7 mouse cellular contexts compared by ENCODE assay signal in genomic region chr9:40963586-40964417, GRCm38 (mm10). TPM values are rescaled to one million over a fixed set of nuclear protein-coding genes. Genes with fewer than 3 reads are reported as not detected.
A peak's percentile ranks its signal among the peaks of the same experiment; 100 is the strongest.
DNase-seq lines count a peak whose midpoint lies in the region; ATAC-seq and TF ChIP-seq lines count a peak whose summit lies in the region.

Jhy (minus strand) TSS chr9:40964118.

- peak within 1 kb of the TSS; percentile 99 for H3K4me2 ChIP-seq in embryonic facial prominence, embryonic 11.5 days (ENCODE audit: low read depth, low read length)
- H3K4me2 ChIP-seq in hindbrain, embryonic 15.5 days, result peak within 1 kb of the TSS; percentile 97
- H3K4me2 ChIP-seq in neural tube, embryonic 12.5 days (replicated peaks), result peak within 1 kb of the TSS; percentile 97

- no peak within 1 kb of the TSS for H3K27ac ChIP-seq in left cerebral cortex, adult 2 months
- no peak within 1 kb of the TSS for H3K27ac ChIP-seq in embryonic facial prominence, embryonic 11.5 days (replicated peaks; ENCODE audit: low read depth, low read length)
- H3K27ac ChIP-seq in hindbrain, embryonic 15.5 days (replicated peaks), result no peak within 1 kb of the TSS; the same call in 1 of the 2 replicates
- H3K27ac ChIP-seq in neural tube, embryonic 12.5 days, result no peak within 1 kb of the TSS

- intact Hi-C loops in left cerebral cortex, adult 2 months (cut with DNase I), result no loop called here

- peak within 1 kb of the TSS; percentile 61 for H3K9ac ChIP-seq in embryonic facial prominence, embryonic 11.5 days (replicated peaks; ENCODE audit: low read length)
- peak within 1 kb of the TSS; percentile 64 for H3K9ac ChIP-seq in hindbrain, embryonic 15.5 days
- peak within 1 kb of the TSS; percentile 68 for H3K9ac ChIP-seq in neural tube, embryonic 12.5 days

- DNase-seq in left cerebral cortex, adult 2 months (ENCODE audit: extremely low spot score in 1 of 2, low spot score in 2 of 2), result no peak
- DNase-seq in left cerebral cortex, adult 18-20 months (ENCODE audit: low spot score in 2 of 2), result no peak
- peak; percentile 47 for DNase-seq in embryonic facial prominence, embryonic 11.5 days (ENCODE audit: low spot score)
- no peak for DNase-seq in lung, postnatal 10 days

- H3K4me3 ChIP-seq in left cerebral cortex, adult 2 months, result peak within 1 kb of the TSS; percentile 45
- peak within 1 kb of the TSS; percentile 44 for H3K4me3 ChIP-seq in embryonic facial prominence, embryonic 11.5 days (ENCODE audit: low read depth, low read length)
- peak within 1 kb of the TSS; percentile 57 for H3K4me3 ChIP-seq in hindbrain, embryonic 15.5 days
- peak within 1 kb of the TSS; percentile 51 for H3K4me3 ChIP-seq in neural tube, embryonic 12.5 days

- H3K9me3 ChIP-seq in embryonic facial prominence, embryonic 11.5 days (replicated peaks; ENCODE audit: control insufficient read depth, low read length), result no peaks in the 10 kb centered on the region
- H3K9me3 ChIP-seq in hindbrain, embryonic 15.5 days, result no peaks in the 10 kb centered on the region
- no peaks in the 10 kb centered on the region for H3K9me3 ChIP-seq in neural tube, embryonic 12.5 days

- peak; percentile 65; the same call in 1 of the 2 replicates for ATAC-seq in embryonic facial prominence, embryonic 11.5 days (replicated peaks; ENCODE audit: insufficient number of reproducible peaks, low FRiP score, low TSS enrichment, low read depth)
- ATAC-seq in hindbrain, embryonic 15.5 days (ENCODE audit: low FRiP score, low read depth), result peak; percentile 80
- peak; percentile 56; the same call in 1 of the 2 replicates for ATAC-seq in neural tube, embryonic 12.5 days (ENCODE audit: low FRiP score, low read depth)
- no peak for ATAC-seq in megakaryocyte, adult 5-6 weeks (ENCODE audit: poor library complexity, severe bottlenecking)

- H3K36me3 ChIP-seq in embryonic facial prominence, embryonic 11.5 days (replicated peaks; ENCODE audit: control insufficient read depth, insufficient read depth, low read depth, low read length), result no peaks in the 10 kb centered on the region
- H3K36me3 ChIP-seq in hindbrain, embryonic 15.5 days, result no peaks in the 10 kb centered on the region
- H3K36me3 ChIP-seq in neural tube, embryonic 12.5 days, result no peaks in the 10 kb centered on the region

- H3K27me3 ChIP-seq in embryonic facial prominence, embryonic 11.5 days (ENCODE audit: control insufficient read depth, insufficient read depth, low read length), result peaks cover 13% of the 10 kb centered on the region
- peaks cover 19% of the 10 kb centered on the region for H3K27me3 ChIP-seq in hindbrain, embryonic 15.5 days
- peaks cover 38% of the 10 kb centered on the region for H3K27me3 ChIP-seq in neural tube, embryonic 12.5 days (replicated peaks)

- no peak for TF ChIP-seq CTCF in left cerebral cortex, adult 2 months (IDR thresholded peaks at IDR 0.05)

- no peaks in the 10 kb centered on the region for H3K4me1 ChIP-seq in embryonic facial prominence, embryonic 11.5 days (ENCODE audit: control insufficient read depth, insufficient read depth, low read length)
- H3K4me1 ChIP-seq in hindbrain, embryonic 15.5 days (replicated peaks), result peaks cover 10% of the 10 kb centered on the region
- H3K4me1 ChIP-seq in neural tube, embryonic 12.5 days, result peaks cover 10% of the 10 kb centered on the region

- WGBS in embryonic facial prominence, embryonic 11.5 days, result under 1% methylated on average over 43 of the region's 51 CpGs
- 2% methylated on average over 34 of the region's 51 CpGs for WGBS in hindbrain, embryonic 15.5 days
- WGBS in neural tube, embryonic 12.5 days, result 1% methylated on average over 50 of the region's 51 CpGs

RNA-seq across cellular contexts. Expression of gene Jhy, which starts in this region (rescaled TPM):
- total RNA-seq in left cerebral cortex, adult 2 months (2021), result under 1 TPM; 0.61 to 0.68 TPM
- 1 to 10 TPM in 1 of 2 experiments, under 1 TPM in 1; 0.66 to 1.0 TPM for total RNA-seq in left cerebral cortex, adult 18-20 months (2021)
- 0.38 and 0.45 TPM in 2 replicates for polyA plus RNA-seq in embryonic facial prominence, embryonic 11.5 days (2014; fragmentation: Nextera tagmentation; extraction: Ambion mirVana)
- polyA plus RNA-seq in hindbrain, embryonic 15.5 days (2015; fragmentation: Nextera tagmentation; extraction: Ambion mirVana), result 1.2 and 1.3 TPM in 2 replicates
- 0.98 and 1.1 TPM in 2 replicates for polyA plus RNA-seq in neural tube, embryonic 12.5 days (2016; fragmentation: Nextera tagmentation; extraction: Ambion mirVana)
- not detected in 2 replicates for total RNA-seq in megakaryocyte, adult 5-6 weeks (2015)
- total RNA-seq in megakaryocyte, adult 5-6 weeks (2017), result not detected in 2 replicates

Comparison
In these comparisons a context has a peak if more than half of its experiments do, and no peak if none do; other contexts are left out.
1. Peak in DNase-seq, ATAC-seq, H3K4me3 ChIP-seq, H3K9ac ChIP-seq and H3K4me2 ChIP-seq in embryonic facial prominence, embryonic 11.5 days; RNA of the gene not detected or under 1 TPM.